Mouse (Mus musculus): ENCODE results near the gene Atg3.

- no peak for TF ChIP-seq CTCF (IDR thresholded peaks at IDR 0.05; ENCODE audit: insufficient read depth, low read length)
- no peak for TF ChIP-seq POLR2A (IDR thresholded peaks at IDR 0.05; ENCODE audit: borderline replicate concordance, extremely low read depth, low read depth, low read length)
Observed at GRCm38 (mm10) chr16:45227002-45227401, 68.4 kb downstream of the Atg3 start.
